Mouse (Mus musculus): ENCODE measurements around the gene Spdya. TPM values are rescaled to one million over a fixed set of nuclear protein-coding genes. Genes with fewer than 3 reads are reported as not detected.
"Not testable (repeated sequence)": the region's sequence is repeated elsewhere in the genome, so short reads cannot be mapped to it uniquely, and the experiment has no call there.

Gene Spdya
- polyA plus RNA-seq (2012; ENCODE audit: insufficient read depth, low replicate concordance), result not detected in 2 replicates

DNA sequence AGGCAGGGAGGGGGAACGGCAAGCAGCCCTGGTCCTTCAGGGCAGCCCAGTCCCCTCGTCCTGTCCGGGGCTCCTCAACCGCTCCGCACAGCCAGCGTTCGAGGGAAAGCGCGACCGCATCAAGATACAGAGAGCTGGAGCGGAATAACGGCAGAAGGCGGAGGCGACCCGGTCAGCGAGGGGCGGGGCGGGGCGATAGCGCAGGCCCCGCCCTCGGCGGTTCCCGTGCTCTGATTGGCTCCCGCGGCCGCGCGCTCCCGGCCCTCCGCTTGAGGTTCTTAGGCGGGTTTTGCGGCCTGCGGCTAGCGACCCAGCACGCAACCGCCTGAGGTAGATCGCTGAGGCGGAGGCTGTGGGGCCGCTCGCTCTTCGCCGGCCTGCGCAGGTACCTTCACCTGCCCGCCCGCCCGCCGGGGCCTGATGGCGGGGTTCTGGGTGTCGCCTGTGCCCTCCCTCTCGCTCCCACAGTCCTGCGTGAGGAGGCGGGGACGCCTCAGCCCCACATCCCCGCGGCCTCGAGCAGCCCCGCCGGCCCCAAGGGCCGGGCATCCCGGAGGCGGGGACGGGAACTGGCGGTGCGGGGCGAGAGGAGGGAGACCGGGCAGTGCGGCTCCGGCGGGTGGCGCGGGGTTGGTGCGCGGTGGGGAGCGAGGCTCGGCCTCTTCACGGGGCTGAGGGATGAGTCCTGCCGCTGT is at the start of gene Spdya:
Spdya (plus strand) TSS at position 305 of the 695 bp plus-strand sequence.
- peaks cover 18% of the 10 kb centered on the region for H3K4me1 ChIP-seq
- H3K9me3 ChIP-seq, result no peaks in the 10 kb centered on the region
- H3K36me3 ChIP-seq (replicated peaks; ENCODE audit: low read length), result no peaks in the 10 kb centered on the region
- TF ChIP-seq GATA1 (IDR thresholded peaks at IDR 0.05; ENCODE audit: borderline replicate concordance, low read length), result no peak
- no peak for TF ChIP-seq FLI1 (IDR thresholded peaks at IDR 0.05; ENCODE audit: low read length)
- peaks cover 51% of the 10 kb centered on the region for H3K27me3 ChIP-seq (replicated peaks)
- H3K4me3 ChIP-seq (replicated peaks), result peak within 1 kb of the TSS; percentile 90

- no peak overlapping the region for H3K4me3 ChIP-seq (replicated peaks)
- no peaks in the 10 kb centered on the region for H3K27me3 ChIP-seq (replicated peaks)
- no peaks in the 10 kb centered on the region for H3K9me3 ChIP-seq
- H3K4me1 ChIP-seq, result peaks cover 6% of the 10 kb centered on the region
- H3K36me3 ChIP-seq (replicated peaks; ENCODE audit: low read length), result peaks cover 86% of the 10 kb centered on the region
- TF ChIP-seq GATA1 (IDR thresholded peaks at IDR 0.05; ENCODE audit: borderline replicate concordance, low read length) (no peak), FLI1 (IDR thresholded peaks at IDR 0.05; ENCODE audit: low read length) (no peak)
Observed at GRCm38 (mm10) chr17:71506832-71507231, 45.0 kb upstream of the Spdya start.

GRCm38 (mm10) chr17:71510297-71510696 is 41.6 kb upstream of the Spdya start:
- no peak overlapping the region for H3K4me3 ChIP-seq (replicated peaks)
- TF ChIP-seq GATA1 (IDR thresholded peaks at IDR 0.05; ENCODE audit: borderline replicate concordance, low read length), result no peak
- no peak for TF ChIP-seq FLI1 (IDR thresholded peaks at IDR 0.05; ENCODE audit: low read length)
- H3K4me1 ChIP-seq, result no peaks in the 10 kb centered on the region
- peaks cover 88% of the 10 kb centered on the region for H3K36me3 ChIP-seq (replicated peaks; ENCODE audit: low read length)
- no peaks in the 10 kb centered on the region for H3K27me3 ChIP-seq (replicated peaks)
- no peaks in the 10 kb centered on the region for H3K9me3 ChIP-seq

GRCm38 (mm10) chr17:71526302-71526708 is 25.6 kb upstream of the Spdya start:
- H3K36me3 ChIP-seq (replicated peaks; ENCODE audit: low read length), result peaks cover 12% of the 10 kb centered on the region
- peak overlapping the region; percentile 97 for H3K4me3 ChIP-seq (replicated peaks)
- peaks cover 19% of the 10 kb centered on the region for H3K4me1 ChIP-seq
- H3K9me3 ChIP-seq, result no peaks in the 10 kb centered on the region
- no peaks in the 10 kb centered on the region for H3K27me3 ChIP-seq (replicated peaks)
- no peak for TF ChIP-seq GATA1 (IDR thresholded peaks at IDR 0.05; ENCODE audit: borderline replicate concordance, low read length)
- no peak for TF ChIP-seq FLI1 (IDR thresholded peaks at IDR 0.05; ENCODE audit: low read length)

DNA sequence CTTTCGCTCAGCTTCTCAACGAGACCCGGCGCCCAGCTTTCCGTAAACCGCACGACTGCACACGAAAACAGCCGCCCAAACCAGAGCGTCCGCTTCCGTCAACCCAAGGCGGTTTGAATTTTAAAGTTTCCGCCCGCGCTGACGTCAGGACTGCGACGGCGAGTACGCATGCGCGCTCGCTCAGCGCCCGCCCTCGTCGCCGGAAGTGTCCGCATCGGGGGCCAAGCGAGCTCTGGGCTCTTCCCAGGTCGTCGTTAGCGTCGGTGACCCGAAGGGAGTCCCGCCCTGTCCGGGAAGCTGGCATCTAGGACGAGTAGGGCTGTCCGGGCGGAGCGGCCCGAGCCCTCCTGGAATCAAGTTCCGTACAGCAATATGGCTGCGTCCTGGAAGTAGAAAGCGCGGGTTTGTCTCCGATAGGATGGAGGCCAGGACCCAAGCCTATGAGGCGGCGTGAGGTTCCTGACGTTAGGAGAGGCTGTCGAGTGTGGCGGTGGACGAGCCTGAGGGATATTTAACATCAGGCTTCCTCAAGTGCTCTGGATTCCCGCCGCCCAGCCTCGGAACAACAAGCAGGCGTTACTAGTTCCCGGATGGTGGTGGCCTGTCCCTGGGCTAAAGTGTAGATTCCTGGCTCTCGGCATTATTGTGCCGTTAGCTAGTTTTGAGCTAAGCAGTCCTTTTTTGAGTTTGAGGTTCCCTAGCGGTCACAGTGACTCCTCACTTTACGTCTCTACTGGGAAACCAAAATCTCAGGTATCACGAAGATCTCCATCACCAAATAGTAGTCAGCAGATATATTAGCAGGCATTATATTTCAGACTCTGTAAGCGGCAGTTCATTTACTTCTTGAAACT is 24.9 kb upstream of the Spdya start, which contains the start of gene Ndc80:
Ndc80 (minus strand) TSS at position 147 of the 854 bp plus-strand sequence.
- H3K36me3 ChIP-seq (replicated peaks; ENCODE audit: low read length), result peaks cover 8% of the 10 kb centered on the region
- H3K27me3 ChIP-seq (replicated peaks), result no peaks in the 10 kb centered on the region
- peaks cover 19% of the 10 kb centered on the region for H3K4me1 ChIP-seq
- H3K9me3 ChIP-seq, result no peaks in the 10 kb centered on the region
- H3K4me3 ChIP-seq (replicated peaks), result peak within 1 kb of the TSS; percentile 97
- TF ChIP-seq FLI1 (IDR thresholded peaks at IDR 0.05; ENCODE audit: low read length) (peak; percentile 86; the same call in 1 of the 2 replicates), GATA1 (IDR thresholded peaks at IDR 0.05; ENCODE audit: borderline replicate concordance, low read length) (no peak)

DNA sequence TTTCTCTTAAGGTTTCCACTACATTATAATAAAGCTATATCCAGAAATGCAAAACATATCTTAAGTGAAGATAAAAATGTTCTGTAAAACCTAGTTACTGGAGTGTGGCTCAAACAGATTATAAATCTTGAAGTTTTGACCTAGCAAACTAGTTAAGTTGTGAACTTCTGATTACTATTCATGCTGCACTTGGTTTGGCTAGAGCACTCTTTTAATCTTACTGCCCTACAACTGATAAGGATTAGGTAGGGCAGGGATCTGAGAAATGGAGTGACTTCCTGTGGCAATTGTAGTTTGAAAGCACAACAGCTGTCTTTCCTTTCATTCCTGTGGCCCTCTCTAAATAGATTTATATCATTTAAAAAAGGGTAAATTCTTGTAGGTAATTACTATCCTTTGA is 23.8 kb upstream of the Spdya start:
- H3K36me3 ChIP-seq (replicated peaks; ENCODE audit: low read length), result peaks cover 3% of the 10 kb centered on the region
- no peak overlapping the region for H3K4me3 ChIP-seq (replicated peaks)
- H3K9me3 ChIP-seq, result no peaks in the 10 kb centered on the region
- no peaks in the 10 kb centered on the region for H3K27me3 ChIP-seq (replicated peaks)
- H3K4me1 ChIP-seq, result peaks cover 19% of the 10 kb centered on the region
- TF ChIP-seq GATA1 (IDR thresholded peaks at IDR 0.05; ENCODE audit: borderline replicate concordance, low read length) (no peak), FLI1 (IDR thresholded peaks at IDR 0.05; ENCODE audit: low read length) (no peak)

GRCm38 (mm10) chr17:71535595-71535994 is 16.3 kb upstream of the Spdya start:
- H3K4me3 ChIP-seq (replicated peaks); H3K9me3 ChIP-seq; H3K4me1 ChIP-seq; H3K27me3 ChIP-seq (replicated peaks); H3K36me3 ChIP-seq (replicated peaks; ENCODE audit: low read length): not testable (repeated sequence)

GRCm38 (mm10) chr17:71537164-71537563 is 14.7 kb upstream of the Spdya start:
- Histone ChIP-seq H3K27me3 (replicated peaks) (peaks cover 1% of the 10 kb centered on the region), H3K36me3 (replicated peaks; ENCODE audit: low read length) (no peaks in the 10 kb centered on the region), H3K4me1 (no peaks in the 10 kb centered on the region), H3K4me3 (replicated peaks) (no peak overlapping the region), H3K9me3 (no peaks in the 10 kb centered on the region)
- TF ChIP-seq GATA1 (IDR thresholded peaks at IDR 0.05; ENCODE audit: borderline replicate concordance, low read length), result no peak
- no peak for TF ChIP-seq FLI1 (IDR thresholded peaks at IDR 0.05; ENCODE audit: low read length)

DNA sequence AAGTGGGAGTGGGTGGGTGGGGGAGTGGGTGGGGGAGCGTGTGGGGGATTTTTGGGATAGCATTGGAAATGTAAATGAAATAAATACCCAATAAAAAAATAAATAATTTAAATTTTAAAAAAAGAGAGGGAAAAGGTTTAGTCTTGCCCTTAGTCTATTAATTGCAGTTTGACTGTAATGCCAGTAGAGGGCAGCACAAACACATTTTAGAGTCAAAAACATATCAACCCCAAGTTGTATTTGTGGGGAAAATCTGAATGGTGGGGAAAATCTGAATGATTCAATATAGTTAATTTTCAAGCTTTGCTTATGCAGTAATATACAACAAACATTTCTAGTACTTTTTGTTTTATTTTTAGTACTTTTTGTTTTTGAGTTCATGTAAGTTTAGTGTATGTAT is 3.3 kb upstream of the Spdya start:
- no peak for TF ChIP-seq GATA1 (IDR thresholded peaks at IDR 0.05; ENCODE audit: borderline replicate concordance, low read length)
- no peak for TF ChIP-seq FLI1 (IDR thresholded peaks at IDR 0.05; ENCODE audit: low read length)
- H3K4me3 ChIP-seq (replicated peaks), result no peak overlapping the region
- H3K4me1 ChIP-seq, result peaks cover 18% of the 10 kb centered on the region
- no peaks in the 10 kb centered on the region for H3K36me3 ChIP-seq (replicated peaks; ENCODE audit: low read length)
- H3K27me3 ChIP-seq (replicated peaks), result peaks cover 41% of the 10 kb centered on the region
- H3K9me3 ChIP-seq, result 0 out of 2 replicates have a peak, but pooled peaks cover 4% of the 10 kb centered on the region

DNA sequence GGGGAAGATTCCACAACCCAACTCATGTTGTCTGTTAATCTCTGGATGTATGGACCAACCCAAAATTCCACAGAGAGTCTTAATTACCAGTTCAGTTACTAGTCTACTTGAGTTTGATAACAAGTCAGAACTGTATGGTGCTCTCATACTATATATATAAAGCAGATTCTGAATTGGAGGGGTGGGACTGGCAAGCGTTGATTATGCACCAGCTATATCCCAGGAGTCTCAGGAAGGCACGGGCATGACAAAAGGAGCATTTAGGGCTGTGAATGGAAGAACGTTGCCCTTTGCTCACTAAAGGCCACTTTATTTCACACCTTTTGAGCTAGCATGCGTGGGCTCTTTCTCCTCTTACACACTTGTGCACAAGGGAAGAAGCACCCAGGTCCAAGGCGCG is 511 bp upstream of the Spdya start:
- TF ChIP-seq GATA1 (IDR thresholded peaks at IDR 0.05; ENCODE audit: borderline replicate concordance, low read length), result no peak
- no peak for TF ChIP-seq FLI1 (IDR thresholded peaks at IDR 0.05; ENCODE audit: low read length)
- Histone ChIP-seq H3K27me3 (replicated peaks) (peaks cover 49% of the 10 kb centered on the region), H3K4me1 (peaks cover 18% of the 10 kb centered on the region), H3K36me3 (replicated peaks; ENCODE audit: low read length) (no peaks in the 10 kb centered on the region), H3K9me3 (no peaks in the 10 kb centered on the region), H3K4me3 (replicated peaks) (peak overlapping the region; percentile 90)

All from megakaryocyte, embryonic 14.5 days (primary cell).